Mouse (Mus musculus) liver, embryonic 15.5 days (tissue): ENCODE measurements around the gene Wdr3. TPM values are rescaled to one million over a fixed set of nuclear protein-coding genes. Genes with fewer than 3 reads are reported as not detected.

Experiments used
- ATAC-seq: fragments of 200-750 bp; cut with Nextera tagmentation; 2 replicates; pipeline ENCODE4 v1.8.0; 2017; ENCODE audit warnings: moderate number of reproducible peaks, mild to moderate bottlenecking, moderate library complexity; ENCODE audit not compliant: insufficient read depth
- H3K27ac ChIP-seq: fragments of 300-500 bp; sonication (generic); replicated peaks from 2 replicates; pipeline ENCODE4 v1.5.1; 2015; ENCODE audit warnings: mild to moderate bottlenecking, inconsistent platforms
- H3K27me3 ChIP-seq: fragments of 300-500 bp; sonication (generic); 2 replicates; pipeline ENCODE4 v1.6.1; 2015; ENCODE audit warnings: mild to moderate bottlenecking, inconsistent platforms
- H3K36me3 ChIP-seq: fragments of 300-500 bp; sonication (generic); replicated peaks from 2 replicates; pipeline ENCODE4 v1.6.1; 2015; ENCODE audit warnings: moderate library complexity, mild to moderate bottlenecking, inconsistent platforms
- H3K4me1 ChIP-seq: fragments of 300-500 bp; sonication (generic); replicated peaks from 2 replicates; pipeline ENCODE4 v1.6.1; 2015; ENCODE audit warnings: inconsistent platforms
- H3K4me2 ChIP-seq: fragments of 300-500 bp; sonication (generic); 2 replicates; pipeline ENCODE4 v1.6.1; 2015; ENCODE audit warnings: moderate library complexity, mild to moderate bottlenecking, inconsistent platforms
- H3K4me3 ChIP-seq: fragments of 300-500 bp; sonication (generic); replicated peaks from 2 replicates; pipeline ENCODE4 v1.5.1; 2015; ENCODE audit warnings: mild to moderate bottlenecking, inconsistent platforms
- H3K9ac ChIP-seq: fragments of 300-500 bp; sonication (generic); 2 replicates; pipeline ENCODE4 v1.6.1; 2015; ENCODE audit warnings: moderate library complexity, mild to moderate bottlenecking, inconsistent platforms
- H3K9me3 ChIP-seq: fragments of 300-500 bp; sonication (generic); replicated peaks from 2 replicates; pipeline ENCODE4 v1.6.1; 2016; ENCODE audit warnings: inconsistent platforms
- WGBS: fragments of 180-500 bp; shearing (Covaris S2); methylation state at CpG from one replicate; pipeline ENCODE4 v1.1.7; 2015; ENCODE audit warnings: mixed read lengths; ENCODE audit not compliant: insufficient replicate concordance; 5-methylcytosine and 5-hydroxymethylcytosine counted together
- polyA plus RNA-seq: library from polyadenylated mRNA; unstranded; fragments of >200 nt; fragmentation: Nextera tagmentation; extraction: Ambion mirVana; gene quantifications from 2 replicates; pipeline ENCODE4 v1.2.1, GENCODE M21; 2015

The Wdr3 gene
- polyA plus RNA-seq = 21.6 and 22.2 TPM in 2 replicates

DNA sequence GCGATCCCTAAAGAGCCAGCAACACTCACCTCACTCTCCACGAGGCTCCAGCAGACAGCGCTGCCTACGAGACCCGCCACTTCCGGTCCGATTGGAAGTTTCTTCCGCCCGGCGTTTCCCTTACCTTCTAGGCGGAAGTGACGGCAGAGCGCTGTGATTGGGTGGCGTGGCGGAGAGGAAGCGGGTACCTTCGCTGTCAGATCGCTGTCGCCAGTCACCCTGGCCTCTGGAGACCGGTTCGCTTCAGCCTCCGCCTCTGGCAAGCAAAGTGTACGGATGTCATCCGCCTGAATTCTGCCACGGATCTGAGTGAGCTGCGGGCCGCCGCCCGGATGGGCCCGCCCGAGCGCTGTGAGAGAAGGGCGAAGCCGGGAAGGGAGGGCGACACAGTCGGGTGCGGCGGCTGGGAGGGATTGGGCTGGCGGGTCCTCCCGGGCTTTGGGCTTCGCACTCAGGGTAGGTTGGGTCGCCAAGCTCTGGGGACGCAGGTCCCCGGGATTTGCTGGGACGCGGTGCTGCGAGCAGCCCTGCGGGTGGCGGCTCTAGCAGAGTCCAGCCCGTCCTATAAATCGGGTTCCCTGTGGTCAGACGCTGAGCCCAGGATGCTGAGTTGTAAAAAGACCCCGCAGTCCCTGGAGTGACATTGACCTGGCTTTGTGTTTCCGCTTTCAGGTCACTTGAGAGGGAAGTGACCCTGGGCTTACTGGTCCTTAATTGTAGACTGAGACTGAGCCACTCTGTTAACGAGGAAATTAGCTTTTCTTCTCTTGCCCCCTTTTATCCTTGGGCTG, at the start of gene Wdr3, which contains the start of gene Gdap2:
TSS of gene Wdr3 (minus strand) at position 93 of the 791 bp plus-strand sequence.
TSS of gene Gdap2 (plus strand) at position 67 of the 791 bp plus-strand sequence.
- peaks cover 37% of the 10 kb centered on the region for H3K4me1 ChIP-seq
- H3K27ac ChIP-seq = peak within 1 kb of the TSS; percentile 98
- peak; percentile 96 for ATAC-seq
- H3K4me3 ChIP-seq = peak within 1 kb of the TSS; percentile 85
- peaks cover 29% of the 10 kb centered on the region for H3K36me3 ChIP-seq
- 1% methylated on average over 55 of the region's 55 CpGs for WGBS
- H3K27me3 ChIP-seq = no peaks in the 10 kb centered on the region
- peak within 1 kb of the TSS; percentile 77 for H3K9ac ChIP-seq
- peak within 1 kb of the TSS; percentile 94 for H3K4me2 ChIP-seq
- no peaks in the 10 kb centered on the region for H3K9me3 ChIP-seq

DNA sequence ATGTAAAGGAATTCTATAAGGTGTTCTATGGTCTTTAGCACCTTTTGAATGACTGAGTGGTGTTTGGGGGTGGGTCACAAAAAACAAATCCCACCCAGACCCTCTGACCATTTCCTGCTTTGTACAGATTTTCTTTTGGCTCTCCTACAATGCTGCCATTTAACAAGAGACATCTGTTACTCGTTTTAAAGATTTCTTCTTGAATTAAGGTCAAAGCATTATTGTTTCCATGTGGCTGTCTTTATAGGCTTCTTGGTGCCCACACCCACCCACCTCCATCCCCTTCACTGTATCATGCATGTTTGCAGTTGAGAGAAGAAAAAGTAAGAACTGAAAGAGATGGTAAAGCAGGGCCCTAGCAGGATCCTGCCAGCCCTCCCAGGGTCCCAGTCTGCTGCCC, 44.8 kb upstream of the Wdr3 start:
- 48% methylated on average over 1 of the region's 1 CpGs for WGBS
- no peaks in the 10 kb centered on the region for H3K4me1 ChIP-seq

DNA sequence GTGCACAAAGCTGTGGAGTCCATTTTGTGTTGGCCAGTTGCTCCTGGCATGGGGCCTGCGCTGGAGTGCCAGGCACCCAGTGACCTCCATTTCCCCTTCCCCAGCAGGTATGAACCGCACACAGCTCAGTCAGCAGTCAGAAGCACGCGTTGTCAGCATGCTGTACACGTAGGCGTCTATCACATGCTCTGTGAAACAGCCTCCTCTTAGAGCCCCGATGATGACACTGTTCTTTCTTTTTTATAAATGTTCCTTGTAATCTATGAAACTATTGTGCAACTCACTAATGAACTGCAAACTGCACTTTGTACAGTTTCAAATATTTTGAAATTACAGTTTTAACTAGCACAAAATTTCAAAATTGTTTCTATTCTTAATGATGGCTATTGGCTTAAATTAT, 39.3 kb upstream of the Wdr3 start:
- no peak overlapping the region for H3K4me3 ChIP-seq
- ATAC-seq = no peak
- H3K9me3 ChIP-seq = no peaks in the 10 kb centered on the region
- 80% methylated on average over 7 of the region's 7 CpGs for whole genome bisulfite sequencing
- H3K4me2 ChIP-seq = no peak overlapping the region
- no peak overlapping the region for H3K9ac ChIP-seq
- no peak overlapping the region for H3K27ac ChIP-seq
- peaks cover 59% of the 10 kb centered on the region for H3K36me3 ChIP-seq
- H3K27me3 ChIP-seq = no peaks in the 10 kb centered on the region
- H3K4me1 ChIP-seq = no peaks in the 10 kb centered on the region

More for the DNA sequence above, 44.8 kb upstream of the Wdr3 start:
- ATAC-seq = no peak
- H3K9me3 ChIP-seq = no peaks in the 10 kb centered on the region
- H3K36me3 ChIP-seq = peaks cover 44% of the 10 kb centered on the region
- no peak overlapping the region for H3K4me2 ChIP-seq
- no peak overlapping the region for H3K9ac ChIP-seq
- H3K27ac ChIP-seq = no peak overlapping the region
- no peaks in the 10 kb centered on the region for H3K27me3 ChIP-seq
- H3K4me3 ChIP-seq = no peak overlapping the region

DNA sequence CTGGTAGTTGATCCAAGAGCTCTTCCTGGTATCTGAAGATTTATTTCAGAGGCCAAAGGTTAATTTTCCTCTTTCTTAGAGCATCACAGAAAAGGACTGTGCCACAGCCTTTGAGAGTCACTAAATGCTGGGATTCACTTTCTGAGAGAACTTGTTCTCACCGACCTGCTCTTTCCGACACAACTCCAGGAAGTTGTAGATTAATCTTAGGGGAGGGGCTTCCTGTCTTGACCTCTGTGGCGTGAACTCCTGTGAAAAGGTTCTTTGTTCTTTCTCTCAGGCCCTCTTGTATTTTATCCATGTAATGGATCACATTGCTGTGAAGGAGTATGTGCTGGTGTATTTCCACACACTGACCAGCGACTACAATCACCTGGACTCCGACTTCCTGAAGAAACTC, 32.0 kb upstream of the Wdr3 start:
- H3K27me3 ChIP-seq = no peaks in the 10 kb centered on the region
- no peak overlapping the region for H3K9ac ChIP-seq
- no peak for ATAC-seq
- peaks cover 48% of the 10 kb centered on the region for H3K36me3 ChIP-seq
- no peak overlapping the region for H3K4me3 ChIP-seq
- no peaks in the 10 kb centered on the region for H3K9me3 ChIP-seq
- H3K27ac ChIP-seq = no peak overlapping the region
- H3K4me1 ChIP-seq = no peaks in the 10 kb centered on the region
- no peak overlapping the region for H3K4me2 ChIP-seq
- WGBS = 49% methylated on average over 5 of the region's 5 CpGs

DNA sequence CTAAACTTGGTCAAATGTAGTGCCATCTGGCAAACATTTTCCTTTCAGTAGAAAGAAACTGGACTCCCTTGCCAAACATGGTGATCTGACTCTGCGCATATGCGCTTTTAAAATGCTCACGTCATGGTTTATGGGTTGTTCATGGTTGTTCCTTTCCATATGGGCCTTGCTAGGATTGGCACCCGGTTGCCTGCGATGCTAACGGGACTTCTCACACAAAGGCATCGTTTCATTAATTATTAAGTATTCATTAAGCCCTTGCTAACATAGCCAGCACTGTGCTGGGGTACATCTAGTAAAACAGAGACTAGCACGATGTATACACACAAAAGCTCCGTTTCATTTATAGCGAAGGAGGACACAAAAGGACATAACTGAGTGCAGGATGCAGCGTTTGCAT, 27.7 kb upstream of the Wdr3 start:
- H3K27me3 ChIP-seq = no peaks in the 10 kb centered on the region
- H3K36me3 ChIP-seq = peaks cover 48% of the 10 kb centered on the region
- H3K27ac ChIP-seq = no peak overlapping the region
- no peak overlapping the region for H3K4me3 ChIP-seq
- no peaks in the 10 kb centered on the region for H3K4me1 ChIP-seq
- no peak overlapping the region for H3K4me2 ChIP-seq
- ATAC-seq = no peak
- no peaks in the 10 kb centered on the region for H3K9me3 ChIP-seq
- H3K9ac ChIP-seq = no peak overlapping the region
- WGBS = 85% methylated on average over 11 of the region's 11 CpGs

DNA sequence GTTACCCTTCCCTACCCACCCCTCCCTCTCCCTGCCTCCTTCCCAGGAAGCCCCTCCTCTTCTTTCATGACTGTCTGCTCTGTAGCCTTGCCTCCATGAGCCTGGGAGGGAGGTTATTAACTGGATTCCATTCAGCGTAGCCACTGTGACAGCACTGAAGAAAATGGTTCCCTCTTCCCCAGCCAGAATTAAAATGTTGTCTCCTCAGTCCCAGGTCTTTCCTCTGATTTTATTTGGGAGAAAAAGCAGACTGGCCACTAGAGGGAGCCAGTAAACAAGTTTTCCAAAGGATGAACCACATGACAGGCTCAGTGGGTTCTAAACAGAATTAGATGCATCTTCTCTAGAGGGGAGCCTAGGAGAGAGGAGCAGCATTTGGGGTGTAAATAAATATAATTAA, 27.2 kb upstream of the Wdr3 start:
- ATAC-seq = no peak
- Histone ChIP-seq H3K9ac (no peak overlapping the region), H3K4me1 (no peaks in the 10 kb centered on the region), H3K9me3 (no peaks in the 10 kb centered on the region), H3K27ac (no peak overlapping the region), H3K4me2 (no peak overlapping the region), H3K4me3 (no peak overlapping the region), H3K27me3 (no peaks in the 10 kb centered on the region), H3K36me3 (peaks cover 50% of the 10 kb centered on the region)
- 50% methylated on average over 1 of the region's 1 CpGs for WGBS

DNA sequence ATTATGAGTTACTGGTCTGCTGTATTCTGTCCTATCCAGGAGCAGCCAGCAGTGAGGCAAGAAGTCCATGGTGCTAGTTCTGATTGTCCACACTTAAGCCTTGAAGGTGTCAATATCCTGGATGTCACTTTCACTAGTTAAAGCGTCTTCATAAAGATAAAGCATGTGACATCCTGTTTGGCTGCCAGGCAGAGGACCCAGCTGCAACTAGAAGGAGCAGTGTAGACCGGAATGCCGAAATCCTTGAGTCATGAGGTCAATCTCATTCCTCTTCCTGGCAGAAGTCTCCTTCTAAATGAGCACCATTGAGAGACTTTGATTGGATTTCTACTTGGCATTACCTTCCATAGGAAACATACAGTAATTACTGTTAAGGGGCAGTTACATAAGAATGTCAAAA, 18.3 kb upstream of the Wdr3 start:
- Histone ChIP-seq H3K9ac (no peak overlapping the region), H3K4me3 (no peak overlapping the region), H3K27ac (no peak overlapping the region), H3K36me3 (peaks cover 68% of the 10 kb centered on the region), H3K27me3 (no peaks in the 10 kb centered on the region), H3K4me1 (no peaks in the 10 kb centered on the region), H3K4me2 (no peak overlapping the region), H3K9me3 (no peaks in the 10 kb centered on the region)
- 72% methylated on average over 3 of the region's 3 CpGs for WGBS
- ATAC-seq = no peak

DNA sequence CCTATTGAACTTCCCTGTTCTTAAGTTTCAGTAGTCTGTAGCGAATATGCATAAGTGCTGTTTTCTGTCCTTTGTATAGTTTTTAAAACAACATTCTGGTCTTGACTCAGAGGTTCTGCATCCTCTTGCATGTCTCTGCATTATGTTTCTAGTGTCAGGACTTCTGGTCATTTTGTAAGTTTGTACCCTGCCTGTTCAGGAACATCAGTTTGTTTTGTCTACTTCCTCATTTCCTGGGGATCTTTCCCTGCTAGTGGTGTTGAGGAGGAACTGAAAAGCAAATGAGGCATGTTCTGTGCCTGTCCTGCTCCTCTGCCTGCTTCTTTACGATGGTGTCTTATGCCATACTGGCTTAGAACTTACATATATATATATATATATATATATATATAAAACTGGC, 13.8 kb upstream of the Wdr3 start:
- peaks cover 79% of the 10 kb centered on the region for H3K36me3 ChIP-seq
- WGBS = 66% methylated on average over 2 of the region's 2 CpGs

DNA sequence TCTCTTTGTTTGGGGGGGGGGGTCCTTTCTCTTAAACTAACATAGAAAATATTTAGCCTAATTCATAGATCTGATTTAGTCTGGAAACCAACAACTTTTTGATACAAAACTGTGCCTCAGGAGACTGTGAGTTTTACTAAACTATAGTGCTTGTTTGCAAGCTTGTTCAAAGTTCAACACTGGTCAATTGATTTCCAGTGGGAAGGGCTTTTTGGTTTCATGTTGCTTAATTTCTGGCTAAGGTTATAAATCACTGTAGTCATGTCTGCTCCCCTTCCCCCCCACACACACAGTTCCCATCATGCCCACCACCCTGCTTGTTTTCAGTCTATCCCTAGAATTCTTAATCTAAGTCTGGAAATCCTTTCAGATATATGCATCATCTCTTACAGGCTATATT, 2.8 kb upstream of the Wdr3 start:
- H3K27me3 ChIP-seq = no peaks in the 10 kb centered on the region
- H3K4me1 ChIP-seq = peaks cover 37% of the 10 kb centered on the region
- H3K4me3 ChIP-seq = no peak overlapping the region
- H3K9me3 ChIP-seq = no peaks in the 10 kb centered on the region
- ATAC-seq = no peak
- 0 out of 2 replicates have a peak overlapping the region, but pooled peaks have one; percentile 14 for H3K27ac ChIP-seq
- H3K36me3 ChIP-seq = peaks cover 22% of the 10 kb centered on the region; the same call in 1 of the 2 replicates
- peak overlapping the region; percentile 23; the same call in 1 of the 2 replicates for H3K4me2 ChIP-seq
- no peak overlapping the region for H3K9ac ChIP-seq

More for the DNA sequence above, 13.8 kb upstream of the Wdr3 start:
- no peak overlapping the region for H3K27ac ChIP-seq
- H3K9ac ChIP-seq = no peak overlapping the region
- no peak overlapping the region for H3K4me3 ChIP-seq
- H3K4me1 ChIP-seq = no peaks in the 10 kb centered on the region
- no peak for ATAC-seq
- no peak overlapping the region for H3K4me2 ChIP-seq
- no peaks in the 10 kb centered on the region for H3K9me3 ChIP-seq
- H3K27me3 ChIP-seq = no peaks in the 10 kb centered on the region

DNA sequence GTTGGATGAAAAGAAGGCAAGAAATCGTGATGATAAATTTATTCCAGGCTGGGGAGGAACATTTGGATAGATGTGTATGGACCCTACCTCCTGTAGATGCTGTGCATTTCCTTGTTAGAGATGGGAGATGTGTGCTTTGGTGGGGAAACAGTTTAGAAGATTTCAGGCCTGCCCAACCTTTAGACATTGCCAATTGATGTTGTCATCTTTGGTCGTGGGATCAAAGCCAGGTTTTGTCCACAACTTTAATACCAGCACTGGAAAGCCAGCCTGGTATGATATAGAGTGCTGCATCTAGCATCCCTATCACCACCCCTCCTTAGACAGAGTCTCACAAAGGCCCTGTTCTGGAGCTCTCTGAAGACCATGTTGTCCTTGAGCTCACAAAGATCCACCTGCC, 1.3 kb upstream of the Wdr3 start:
- WGBS = 61% methylated on average over 2 of the region's 2 CpGs
- peak overlapping the region; percentile 85 for H3K4me3 ChIP-seq
- peaks cover 37% of the 10 kb centered on the region for H3K4me1 ChIP-seq
- H3K27ac ChIP-seq = no peak overlapping the region
- no peaks in the 10 kb centered on the region for H3K27me3 ChIP-seq
- ATAC-seq = no peak
- no peaks in the 10 kb centered on the region for H3K9me3 ChIP-seq
- no peak overlapping the region for H3K9ac ChIP-seq
- peak overlapping the region; percentile 94 for H3K4me2 ChIP-seq
- H3K36me3 ChIP-seq = peaks cover 25% of the 10 kb centered on the region

DNA sequence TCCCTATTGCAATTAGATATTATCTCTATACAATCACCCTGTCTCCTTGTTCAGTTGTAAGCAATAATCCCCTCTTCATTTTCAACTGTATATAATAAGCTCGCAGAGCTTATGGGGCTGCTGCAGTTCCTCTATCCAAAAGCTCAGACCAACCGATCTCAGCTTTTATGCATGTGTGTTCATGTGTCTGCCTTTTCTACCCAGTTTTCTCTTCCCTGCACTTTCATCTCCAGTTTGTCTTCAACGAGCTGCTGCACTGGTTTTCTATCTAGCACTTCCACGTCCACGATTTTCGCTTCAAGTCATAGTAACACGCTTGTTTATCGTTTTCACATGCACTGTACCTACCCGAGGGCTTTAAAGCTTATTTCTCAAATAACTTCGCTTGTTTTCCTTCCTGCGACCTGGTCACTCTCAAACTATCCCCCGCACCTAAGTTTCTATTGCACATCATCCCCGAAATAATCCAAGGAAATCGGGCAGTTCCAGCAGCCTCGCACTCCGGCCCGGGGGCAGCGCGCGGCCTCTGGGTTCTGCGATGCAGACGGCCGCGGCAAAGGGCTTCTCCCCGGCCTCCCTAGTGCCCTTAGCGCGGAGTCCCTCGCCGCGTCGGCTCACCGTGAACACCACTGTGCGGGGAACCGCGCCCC, 417 bp downstream of the Wdr3 start:
- Histone ChIP-seq H3K27ac (peak overlapping the region; percentile 98), H3K36me3 (peaks cover 34% of the 10 kb centered on the region), H3K27me3 (no peaks in the 10 kb centered on the region), H3K4me3 (peak overlapping the region; percentile 85), H3K9ac (peak overlapping the region; percentile 77), H3K9me3 (no peaks in the 10 kb centered on the region), H3K4me2 (peak overlapping the region; percentile 94), H3K4me1 (peaks cover 37% of the 10 kb centered on the region)
- ATAC-seq = 0 out of 2 replicates have a peak, but pooled peaks have one; percentile 1
- under 1% methylated on average over 35 of the region's 35 CpGs for WGBS
